Mouse (Mus musculus) adrenal gland, adult 2 months (tissue): ENCODE data around the gene Slc31a1. TPM values are rescaled to one million over a fixed set of nuclear protein-coding genes. Genes with fewer than 3 reads are reported as not detected.
A peak's percentile ranks its signal among the peaks of the same experiment; 100 is the strongest.

Source experiments
- DNase-seq: peaks from one replicate; pipeline ENCODE4 v3.0.0; 2021
- long read RNA-seq: library from polyadenylated mRNA; stranded (forward); transcript quantifications from one replicate; pipeline ENCODE4 v2.0.0, GENCODE M21; 2021
- polyA plus RNA-seq: library from polyadenylated mRNA; depleted of rRNA; stranded (reverse); fragments of >200 nt; gene quantifications from 2 replicates; pipeline ENCODE4 v1.2.3, GENCODE M21; 2012; rRNA removed
- total RNA-seq, 2 experiments: library from RNA; stranded (reverse); gene quantifications; 2 replicates each; pipeline ENCODE4 v1.2.3; 2021

The Slc31a1 gene
- total RNA-seq (10 to 100 TPM; 50.1 to 50.7 TPM), polyA plus RNA-seq (11.6 and 12.3 TPM in 2 replicates)
- long read RNA-seq, transcript Slc31a1-201 (5 exons, 3,718 nt): major isoform, 112 of 118 reads
- long read RNA-seq, partial matches to known transcripts: 0 of 118 reads
- long read RNA-seq, other reads (novel, unspliced or antisense): 6 of 118 reads

- DNase-seq: peak; percentile 98
Measured at GRCm38 (mm10) chr4:62360088-62360804, at the start of gene Slc31a1, which contains the start of gene Fkbp15. Slc31a1 (plus strand) TSS chr4:62360727. Fkbp15 (minus strand) TSS chr4:62360548.

DNA sequence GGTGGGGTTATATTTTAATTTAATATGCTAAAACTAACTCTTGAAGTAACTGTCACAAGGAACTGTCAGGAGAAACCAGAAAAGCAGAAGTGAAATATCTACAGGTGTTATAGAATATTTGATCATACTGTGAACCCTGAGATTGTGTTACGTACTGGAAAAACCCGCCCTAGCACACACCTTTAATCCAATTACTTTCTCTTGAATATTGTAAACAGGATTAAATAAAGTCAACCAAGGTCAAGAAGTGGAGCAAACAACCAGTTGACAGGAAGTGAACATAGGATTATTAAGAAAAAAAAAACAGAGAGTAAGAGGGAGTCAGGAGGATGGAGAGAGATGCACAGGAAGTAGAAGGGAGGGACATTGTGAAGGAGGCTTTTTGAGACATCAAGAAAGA lies 47.7 kb upstream of the Slc31a1 start:
- DNase-seq: no peak

GRCm38 (mm10) chr4:62313641-62314211 lies 46.8 kb upstream of the Slc31a1 start:
- DNase-seq: no peak

DNA sequence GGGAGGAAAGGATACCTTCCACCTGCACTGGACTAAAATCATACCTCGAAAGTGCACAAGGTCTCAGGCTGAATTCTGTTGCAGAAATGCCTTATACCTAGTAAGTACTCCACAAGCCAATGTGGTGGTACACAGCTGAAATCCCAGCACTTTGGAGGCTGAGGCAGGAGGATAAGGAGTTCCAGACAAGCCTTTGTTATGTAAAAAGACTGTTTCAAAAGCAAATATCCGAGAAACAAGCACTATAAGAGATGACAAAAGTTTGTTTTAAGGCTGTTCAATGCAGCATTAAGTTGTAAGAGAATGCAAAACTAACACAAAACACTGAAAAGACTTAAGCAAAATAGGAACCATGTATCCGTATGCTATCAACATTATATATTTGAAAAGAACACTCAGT lies 46.0 kb upstream of the Slc31a1 start:
- no peak for DNase-seq

DNA sequence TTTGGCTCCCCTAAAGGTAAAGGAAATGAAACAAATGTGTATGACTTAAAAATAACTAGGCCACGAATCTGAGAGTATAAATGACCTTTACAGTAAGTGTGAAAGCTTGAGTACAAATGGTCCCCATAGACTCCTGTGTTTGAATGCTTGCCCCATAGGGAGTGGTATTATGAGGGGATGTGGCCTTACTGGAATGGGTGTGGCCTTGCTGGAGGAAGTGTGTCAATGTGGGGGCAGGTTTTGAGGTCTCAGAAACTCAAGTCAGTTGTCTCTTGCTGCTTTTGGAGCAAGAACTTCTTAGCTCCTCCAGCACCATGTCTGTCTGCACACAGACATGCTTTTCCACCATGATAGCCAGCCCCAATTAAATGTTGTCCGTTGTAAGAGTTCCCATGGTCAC lies 44.1 kb upstream of the Slc31a1 start:
- no peak for DNase-seq

GRCm38 (mm10) chr4:62318294-62318693 lies 42.2 kb upstream of the Slc31a1 start:
- no peak for DNase-seq

DNA sequence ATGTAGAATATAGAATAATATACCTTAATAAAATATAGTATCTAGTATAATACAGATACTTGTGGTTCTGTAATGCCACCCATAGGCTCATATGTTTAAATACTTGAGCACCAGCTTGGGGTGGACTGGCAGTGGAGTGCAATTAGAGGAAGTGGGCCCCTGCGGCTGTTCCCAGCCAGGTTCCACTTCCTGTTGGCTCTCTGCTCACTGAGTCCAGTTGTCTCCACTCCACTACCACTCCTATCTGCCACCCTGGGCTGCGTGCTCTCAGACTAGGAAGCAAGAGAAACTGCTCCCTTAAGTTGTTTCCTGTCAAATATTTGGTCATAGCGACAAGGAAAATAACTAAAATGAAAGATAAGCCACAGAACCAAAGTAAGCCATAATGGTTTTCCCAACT lies 37.8 kb upstream of the Slc31a1 start:
- DNase-seq: no peak

DNA sequence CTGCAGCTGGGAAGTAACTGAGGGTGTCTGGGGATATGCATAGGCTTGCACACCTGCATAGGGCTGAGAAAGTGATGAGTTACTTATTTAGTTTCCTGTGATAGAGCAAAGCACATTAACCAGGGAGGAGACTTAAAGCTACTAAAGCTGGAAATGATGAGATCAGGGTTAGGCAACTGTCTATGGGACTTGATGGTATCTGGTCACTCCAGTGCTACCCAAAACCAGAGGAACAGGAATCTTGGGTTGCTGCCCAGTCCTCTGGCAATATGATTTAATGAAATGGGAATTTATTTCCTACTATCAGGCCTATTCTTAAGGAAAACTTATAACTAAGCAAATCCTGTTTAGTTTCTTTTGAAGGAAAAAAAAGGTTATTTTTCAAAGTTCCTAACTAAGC lies 34.4 kb upstream of the Slc31a1 start:
- no peak for DNase-seq

DNA sequence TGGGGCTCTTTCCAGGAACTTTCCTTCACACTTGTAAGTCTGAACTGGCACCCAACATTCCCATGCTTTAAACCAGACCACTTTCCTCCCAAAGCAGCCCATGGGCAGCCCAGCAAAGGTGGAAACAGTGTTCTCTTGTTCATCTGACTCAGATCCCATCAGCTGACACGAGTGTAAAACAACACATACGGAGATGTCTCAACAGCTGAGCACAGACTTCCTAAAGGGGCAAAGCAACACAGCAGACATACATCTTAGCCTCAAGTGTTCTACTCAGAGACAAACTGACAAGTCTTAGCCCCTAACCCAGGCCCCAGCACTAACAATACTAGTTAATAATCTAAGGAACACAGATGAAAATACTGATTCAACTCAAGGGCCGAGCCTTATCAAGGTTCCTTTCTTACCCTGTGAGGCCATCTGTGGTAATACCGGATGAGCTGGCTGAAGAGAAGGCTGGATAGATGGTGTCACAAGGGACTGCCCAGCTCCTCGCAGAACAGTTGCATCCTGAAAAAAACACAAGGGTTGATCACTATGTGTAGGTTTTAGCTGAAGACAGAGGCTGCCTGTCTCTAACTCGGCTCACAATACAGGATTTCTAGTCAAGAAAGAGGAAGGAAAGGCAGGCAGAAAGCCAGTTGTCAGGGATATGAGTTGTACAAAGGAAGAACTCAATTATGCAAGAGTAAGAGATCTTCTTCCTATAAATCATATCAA lies 31.4 kb upstream of the Slc31a1 start:
- peak; percentile 28 for DNase-seq

GRCm38 (mm10) chr4:62331977-62332376 lies 28.6 kb upstream of the Slc31a1 start:
- no peak for DNase-seq

- DNase-seq: no peak
Measured at GRCm38 (mm10) chr4:62338536-62338935, 22.0 kb upstream of the Slc31a1 start.

- DNase-seq: no peak
Measured at GRCm38 (mm10) chr4:62344000-62344399, 16.5 kb upstream of the Slc31a1 start.

DNA sequence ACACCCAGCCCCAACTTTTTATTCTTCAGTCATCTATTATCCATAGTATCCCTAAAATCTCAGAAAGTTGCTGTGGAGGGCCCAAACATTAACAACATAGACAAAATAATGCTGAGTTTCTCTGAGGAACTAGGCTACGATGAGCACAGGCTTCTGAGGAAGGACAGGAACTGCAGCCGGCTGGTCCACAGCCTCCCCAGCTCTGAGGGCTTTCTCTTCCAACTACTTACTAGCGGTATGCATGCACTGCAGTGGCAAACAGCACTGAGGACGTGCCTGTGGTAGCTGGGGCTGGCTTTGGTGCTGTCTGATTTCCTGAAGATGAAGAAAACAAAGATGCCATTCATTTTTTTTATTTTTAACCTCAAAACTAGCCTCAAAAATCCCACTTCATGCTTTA lies 14.7 kb upstream of the Slc31a1 start:
- DNase-seq: no peak

GRCm38 (mm10) chr4:62347605-62348328 lies 12.8 kb upstream of the Slc31a1 start:
- DNase-seq: no peak

GRCm38 (mm10) chr4:62348329-62348705 lies 12.2 kb upstream of the Slc31a1 start:
- DNase-seq: no peak

DNA sequence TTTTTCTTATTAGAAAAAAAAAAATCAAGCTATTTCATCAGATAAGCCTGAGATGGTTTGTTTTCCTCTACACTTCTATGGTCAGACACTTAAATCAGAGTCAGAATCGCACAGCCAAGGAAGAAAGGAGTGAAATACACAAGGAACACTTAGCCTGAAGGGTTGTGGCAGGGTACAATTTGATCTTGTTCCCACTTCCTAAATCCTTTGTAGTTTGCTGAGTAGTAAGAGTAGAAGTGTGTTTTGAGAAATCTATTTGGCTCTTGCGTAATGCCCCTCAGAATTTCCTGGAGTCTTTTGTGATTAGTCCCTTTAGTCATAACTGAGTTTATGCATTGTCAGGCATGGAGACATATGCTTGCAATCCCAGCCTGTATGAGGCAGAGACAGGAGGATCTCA lies 11.2 kb upstream of the Slc31a1 start:
- no peak for DNase-seq

DNA sequence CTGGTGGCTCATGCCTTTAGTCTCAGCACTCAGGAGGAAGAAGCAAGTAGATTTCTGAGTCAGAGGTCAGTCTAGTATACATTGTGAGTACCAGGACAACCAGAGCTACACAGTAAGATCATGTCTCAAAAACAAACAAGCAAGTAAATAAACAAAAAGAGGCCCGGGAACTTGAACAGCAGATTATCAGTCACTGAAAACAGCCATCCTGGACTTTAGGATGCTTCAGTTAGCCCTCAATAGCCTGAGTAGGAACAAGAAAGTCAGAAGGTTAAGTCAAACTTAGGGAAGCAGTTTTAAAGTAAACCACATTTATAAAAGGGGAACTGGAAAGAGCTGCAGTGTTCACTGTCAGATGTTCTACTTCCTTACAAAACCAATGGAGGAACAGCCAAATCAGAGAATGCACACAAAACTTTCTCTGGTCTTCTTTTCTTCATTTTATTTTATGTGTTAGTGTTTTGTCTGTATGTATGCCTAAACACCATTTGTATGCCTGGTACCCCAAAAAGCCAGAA lies 2.8 kb upstream of the Slc31a1 start:
- DNase-seq: no peak

GRCm38 (mm10) chr4:62359256-62359775 lies 1.2 kb upstream of the Slc31a1 start:
- no peak for DNase-seq

GRCm38 (mm10) chr4:62360805-62361455 lies 403 bp downstream of the Slc31a1 start:
- DNase-seq: no peak

GRCm38 (mm10) chr4:62361571-62361970 lies 1.0 kb downstream of the Slc31a1 start:
- no peak for DNase-seq

DNA sequence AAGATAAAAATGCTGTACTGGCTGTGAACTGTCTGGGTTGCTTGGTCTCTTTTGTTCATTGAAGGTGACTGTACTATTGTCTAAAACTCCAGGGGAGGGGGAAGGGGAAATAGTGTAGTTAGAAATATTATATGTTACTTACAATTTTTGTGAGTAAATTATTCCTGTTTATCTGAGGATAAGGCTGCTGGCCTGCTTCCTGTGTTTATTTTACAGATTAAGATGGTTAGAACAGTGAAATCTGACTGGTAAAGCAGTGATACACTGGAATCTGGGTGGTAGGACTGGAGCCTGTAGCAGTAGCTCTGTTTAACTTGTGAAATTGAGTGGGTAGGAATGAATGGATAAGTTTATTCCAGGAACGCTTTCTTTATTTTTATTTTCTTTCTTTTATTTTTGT lies 1.5 kb downstream of the Slc31a1 start:
- no peak for DNase-seq
